Mouse (Mus musculus) liver (tissue): ENCODE data around the gene Cit.
A peak's percentile ranks its signal among the peaks of the same experiment; 100 is the strongest.

Source experiments
- DNase-seq: peaks from one replicate; pipeline ENCODE4 v3.0.0-alpha.2; 2020; ENCODE audit warnings: mixed read lengths

Cit gene

GRCm38 (mm10) chr5:115852431-115852830 is 7.4 kb downstream of the Cit start:
- no peak for DNase-seq

GRCm38 (mm10) chr5:115853691-115854090 is 8.6 kb downstream of the Cit start:
- no peak for DNase-seq

GRCm38 (mm10) chr5:115854370-115854769 is 9.3 kb downstream of the Cit start:
- DNase-seq, result no peak

- DNase-seq, result no peak
Observed at GRCm38 (mm10) chr5:115858652-115859051, 13.6 kb downstream of the Cit start.

- no peak for DNase-seq
Observed at GRCm38 (mm10) chr5:115859461-115859860, 14.4 kb downstream of the Cit start.

- no peak for DNase-seq
Observed at GRCm38 (mm10) chr5:115861991-115862390, 16.9 kb downstream of the Cit start.

- DNase-seq, result no peak
Observed at GRCm38 (mm10) chr5:115862439-115862838, 17.4 kb downstream of the Cit start.

GRCm38 (mm10) chr5:115866296-115866695 is 21.2 kb downstream of the Cit start:
- DNase-seq, result no peak

GRCm38 (mm10) chr5:115868540-115868939 is 23.5 kb downstream of the Cit start:
- no peak for DNase-seq

- DNase-seq, result no peak
Observed at GRCm38 (mm10) chr5:115869198-115869597, 24.1 kb downstream of the Cit start.

GRCm38 (mm10) chr5:115871153-115871552 is 26.1 kb downstream of the Cit start:
- DNase-seq, result no peak

GRCm38 (mm10) chr5:115872106-115872505 is 27.0 kb downstream of the Cit start:
- DNase-seq, result no peak

GRCm38 (mm10) chr5:115872956-115873355 is 27.9 kb downstream of the Cit start:
- DNase-seq, result no peak

GRCm38 (mm10) chr5:115877425-115877824 is 32.3 kb downstream of the Cit start:
- DNase-seq, result no peak

GRCm38 (mm10) chr5:115882165-115882564 is 37.1 kb downstream of the Cit start:
- DNase-seq, result no peak

- peak; percentile 36 for DNase-seq
Observed at GRCm38 (mm10) chr5:115884429-115884828, 39.4 kb downstream of the Cit start.

GRCm38 (mm10) chr5:115893772-115894171 is 48.7 kb downstream of the Cit start:
- no peak for DNase-seq

GRCm38 (mm10) chr5:115897036-115897435 is 52.0 kb downstream of the Cit start:
- no peak for DNase-seq

GRCm38 (mm10) chr5:115907037-115908009 is 62.2 kb downstream of the Cit start:
- no peak for DNase-seq

- DNase-seq, result no peak
Observed at GRCm38 (mm10) chr5:115908251-115908650, 63.2 kb downstream of the Cit start.

GRCm38 (mm10) chr5:115908699-115909098 is 63.6 kb downstream of the Cit start:
- DNase-seq, result no peak

- DNase-seq, result no peak
Observed at GRCm38 (mm10) chr5:115909106-115909505, 64.0 kb downstream of the Cit start.

- DNase-seq, result no peak
Observed at GRCm38 (mm10) chr5:115910491-115910890, 65.4 kb downstream of the Cit start.

GRCm38 (mm10) chr5:115915481-115915880 is 70.4 kb downstream of the Cit start:
- DNase-seq, result no peak

GRCm38 (mm10) chr5:115917960-115918359 is 72.9 kb downstream of the Cit start:
- DNase-seq, result no peak
